Mouse (Mus musculus) stomach, embryonic 14.5 days (tissue): ENCODE data around the gene Gm20388. TPM values are rescaled to one million over a fixed set of nuclear protein-coding genes. Genes with fewer than 3 reads are reported as not detected.

Experiments
- ATAC-seq: fragments of 200-750 bp; cut with Nextera tagmentation; 2 replicates; pipeline ENCODE4 v1.8.0; 2017; ENCODE audit warnings: low read depth, moderate TSS enrichment; ENCODE audit not compliant: insufficient number of reproducible peaks, insufficient read depth, low FRiP score
- H3K27ac ChIP-seq: fragments of 300-500 bp; sonication (generic); 2 replicates; pipeline ENCODE4 v1.5.1; 2014; ENCODE audit warnings: mild to moderate bottlenecking, low read length, moderate library complexity, mixed read lengths
- H3K27me3 ChIP-seq: fragments of 300-500 bp; sonication (generic); 2 replicates; pipeline ENCODE4 v1.6.1; 2014; ENCODE audit warnings: low read length, control low read depth, mixed read lengths; ENCODE audit not compliant: control insufficient read depth, insufficient read depth
- H3K36me3 ChIP-seq: fragments of 300-500 bp; sonication (generic); 2 replicates; pipeline ENCODE4 v1.6.1; 2014; ENCODE audit warnings: mild to moderate bottlenecking, control low read depth, low read length, moderate library complexity, mixed read lengths; ENCODE audit not compliant: control insufficient read depth, insufficient read depth
- H3K4me1 ChIP-seq: fragments of 300-500 bp; sonication (generic); 2 replicates; pipeline ENCODE4 v1.6.1; 2014; ENCODE audit warnings: low read length, control low read depth, mixed read lengths; ENCODE audit not compliant: control insufficient read depth, insufficient read depth
- H3K4me2 ChIP-seq: fragments of 300-500 bp; sonication (generic); replicated peaks from 2 replicates; pipeline ENCODE4 v1.6.1; 2014; ENCODE audit warnings: low read depth, low read length, control low read depth
- H3K4me3 ChIP-seq: fragments of 300-500 bp; sonication (generic); 2 replicates; pipeline ENCODE4 v1.5.1; 2014; ENCODE audit warnings: low read depth, low read length, control low read depth
- H3K9ac ChIP-seq: fragments of 300-500 bp; sonication (generic); replicated peaks from 2 replicates; pipeline ENCODE4 v1.6.1; 2014; ENCODE audit warnings: low read depth, mild to moderate bottlenecking, control low read depth, low read length, moderate library complexity, mixed read lengths
- H3K9me3 ChIP-seq: fragments of 300-500 bp; sonication (generic); 2 replicates; pipeline ENCODE4 v1.6.1; 2016; ENCODE audit warnings: low read depth, low read length, control low read depth; ENCODE audit not compliant: control insufficient read depth
- WGBS: fragments of 180-500 bp; shearing (Covaris S2); extraction: QIAGEN DNeasy Blood & Tissue Kit; methylation state at CpG from one replicate; pipeline ENCODE4 v1.1.7; 2014; 5-methylcytosine and 5-hydroxymethylcytosine counted together
- polyA plus RNA-seq: library from polyadenylated mRNA; unstranded; fragments of >200 nt; fragmentation: Nextera tagmentation; extraction: Ambion mirVana; gene quantifications from 2 replicates; pipeline ENCODE4 v1.2.1, GENCODE M21; 2014

The Gm20388 gene
- polyA plus RNA-seq, 1 experiment from 2014 or later, result 11.4 TPM

DNA sequence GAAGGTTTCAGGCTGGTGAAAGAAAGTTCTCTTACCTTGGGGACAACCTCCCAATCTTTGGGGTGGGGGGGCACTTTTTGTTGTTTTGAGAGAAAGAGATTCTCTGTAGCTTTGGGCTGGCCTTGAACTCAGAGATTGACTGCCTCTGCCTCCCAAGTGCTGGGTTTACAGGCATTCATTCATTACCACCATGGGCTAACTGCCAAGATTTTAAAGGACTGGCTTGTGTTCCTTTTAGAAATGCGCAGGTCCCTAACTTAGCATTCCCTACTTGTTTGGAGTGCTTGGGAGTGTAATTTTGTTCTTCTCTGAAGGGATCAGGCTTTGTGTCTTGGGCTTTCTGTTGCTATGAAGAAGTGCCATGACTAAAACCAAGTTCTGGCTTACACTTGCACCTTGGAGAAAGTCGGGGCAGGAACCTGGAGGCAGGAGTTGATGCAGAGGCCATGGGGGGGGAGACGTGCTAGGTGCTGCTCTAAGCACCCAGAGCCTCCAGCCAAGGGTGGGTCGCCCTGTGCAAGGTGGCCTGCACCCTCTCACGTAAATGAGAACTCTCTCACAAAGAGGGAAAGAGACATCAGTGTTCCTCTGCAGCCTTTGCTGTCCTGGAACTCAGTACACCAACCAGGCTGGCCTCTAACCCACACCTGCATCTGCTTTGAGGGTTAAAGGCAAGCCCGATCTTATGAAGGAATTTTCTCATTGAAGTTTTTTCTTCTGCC is 3193.6 kb downstream of the Gm20388 start:
- peak overlapping the region; percentile 72 for H3K4me3 ChIP-seq
- no peak for ATAC-seq

DNA sequence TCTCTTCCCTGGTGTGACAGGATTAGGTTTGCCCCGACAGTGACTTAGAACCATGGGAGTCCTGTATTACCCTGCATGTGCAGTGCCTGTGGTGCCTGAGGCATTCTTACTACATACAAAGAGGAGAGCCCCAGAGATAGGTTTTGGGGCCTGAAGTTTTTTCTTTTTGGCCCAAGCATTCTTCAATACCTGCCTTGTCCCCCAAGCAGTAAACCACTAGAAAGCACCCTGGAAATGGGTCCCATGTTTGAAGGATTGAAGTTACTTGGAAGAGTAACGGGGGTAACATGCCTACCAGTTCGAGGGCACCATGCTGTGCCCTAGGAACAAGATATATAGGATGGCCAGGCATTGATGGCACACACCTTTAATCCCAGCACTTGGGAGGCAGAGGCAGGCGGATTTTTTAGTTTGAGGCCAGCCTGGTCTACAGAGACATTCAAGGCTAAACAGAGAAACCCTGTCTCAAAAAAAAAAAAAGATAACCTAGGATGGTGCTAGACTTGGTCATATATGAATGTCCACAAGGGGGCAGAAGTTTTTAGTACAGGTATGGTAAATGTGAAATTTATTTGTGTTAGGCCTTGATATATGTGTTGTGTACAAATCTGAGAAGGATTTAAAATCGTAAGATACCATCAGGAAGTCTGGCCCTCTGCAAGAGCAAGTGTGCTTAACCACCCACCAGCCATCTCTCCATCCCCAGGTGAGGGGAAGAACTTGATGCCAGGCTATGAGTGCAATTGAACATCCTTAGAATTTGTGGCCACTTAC is 3195.1 kb downstream of the Gm20388 start:
- no peak for ATAC-seq
- 71% methylated on average over 5 of the region's 5 CpGs for WGBS

More for the DNA sequence above, 3193.6 kb downstream of the Gm20388 start:
- Histone ChIP-seq H3K4me2 (peak overlapping the region; percentile 96; the same call in 1 of the 2 replicates), H3K27me3 (no peaks in the 10 kb centered on the region), H3K4me1 (peaks cover 9% of the 10 kb centered on the region; the same call in 1 of the 2 replicates), H3K36me3 (peaks cover 23% of the 10 kb centered on the region), H3K9ac (no peak overlapping the region), H3K27ac (no peak overlapping the region), H3K9me3 (no peaks in the 10 kb centered on the region)
- 79% methylated on average over 6 of the region's 6 CpGs for WGBS

DNA sequence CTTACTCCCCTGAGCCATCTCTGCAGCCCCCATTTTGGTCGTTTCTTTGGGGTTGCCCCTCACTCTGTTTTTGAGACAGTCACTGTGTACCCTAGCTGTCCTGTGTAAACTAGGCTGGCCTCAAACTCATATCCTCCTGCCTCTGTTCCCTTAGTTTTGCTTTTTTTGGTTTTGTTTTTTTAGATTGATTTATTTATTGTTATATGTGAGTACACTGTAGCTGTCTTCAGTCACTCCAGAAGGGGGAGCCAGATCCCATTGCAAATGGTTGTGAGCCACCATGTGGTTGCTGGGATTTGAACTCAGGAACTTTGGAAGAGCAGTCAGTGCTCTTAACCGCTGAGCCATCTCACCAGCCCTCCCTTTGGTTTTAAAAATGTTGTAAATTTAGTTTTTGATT is 3195.9 kb downstream of the Gm20388 start:
- 61% methylated on average over 2 of the region's 2 CpGs for WGBS
- ATAC-seq, result no peak
- no peaks in the 10 kb centered on the region for H3K27me3 ChIP-seq
- H3K9ac ChIP-seq, result no peak overlapping the region
- no peaks in the 10 kb centered on the region for H3K9me3 ChIP-seq
- H3K4me1 ChIP-seq, result peaks cover 9% of the 10 kb centered on the region; the same call in 1 of the 2 replicates
- no peak overlapping the region for H3K27ac ChIP-seq
- H3K36me3 ChIP-seq, result peaks cover 23% of the 10 kb centered on the region
- no peak overlapping the region for H3K4me2 ChIP-seq
- H3K4me3 ChIP-seq, result no peak overlapping the region

More for the DNA sequence above, 3195.1 kb downstream of the Gm20388 start:
- no peak overlapping the region for H3K4me2 ChIP-seq
- no peaks in the 10 kb centered on the region for H3K9me3 ChIP-seq
- H3K4me3 ChIP-seq, result no peak overlapping the region
- H3K4me1 ChIP-seq, result peaks cover 9% of the 10 kb centered on the region; the same call in 1 of the 2 replicates
- no peak overlapping the region for H3K27ac ChIP-seq
- no peak overlapping the region for H3K9ac ChIP-seq
- peaks cover 23% of the 10 kb centered on the region for H3K36me3 ChIP-seq
- no peaks in the 10 kb centered on the region for H3K27me3 ChIP-seq

DNA sequence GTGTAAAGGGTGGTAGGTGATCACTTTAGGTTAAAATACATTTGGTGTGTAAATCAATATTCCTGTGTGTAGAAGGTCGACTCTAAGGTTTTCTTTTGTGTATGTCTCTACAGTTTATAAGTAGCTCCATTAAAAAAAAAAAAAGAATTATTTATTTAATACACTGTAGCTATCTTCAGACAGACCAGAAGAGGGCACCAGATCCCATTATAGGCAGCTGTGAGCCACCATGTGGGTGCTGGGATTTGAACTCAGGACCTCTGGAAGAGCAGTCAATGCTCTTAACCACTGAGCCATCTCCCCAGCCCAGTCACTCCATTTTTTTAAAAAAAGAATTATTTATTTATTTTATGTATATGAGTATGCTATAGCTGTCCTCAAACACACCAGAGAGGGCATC is 3197.4 kb downstream of the Gm20388 start:
- ATAC-seq, result no peak
- H3K36me3 ChIP-seq, result peaks cover 23% of the 10 kb centered on the region
- no peaks in the 10 kb centered on the region for H3K27me3 ChIP-seq
- peaks cover 9% of the 10 kb centered on the region; the same call in 1 of the 2 replicates for H3K4me1 ChIP-seq
- 60% methylated on average over 1 of the region's 1 CpGs for WGBS
- H3K9me3 ChIP-seq, result no peaks in the 10 kb centered on the region
- no peak overlapping the region for H3K27ac ChIP-seq
- H3K4me2 ChIP-seq, result no peak overlapping the region
- H3K4me3 ChIP-seq, result no peak overlapping the region
- no peak overlapping the region for H3K9ac ChIP-seq

DNA sequence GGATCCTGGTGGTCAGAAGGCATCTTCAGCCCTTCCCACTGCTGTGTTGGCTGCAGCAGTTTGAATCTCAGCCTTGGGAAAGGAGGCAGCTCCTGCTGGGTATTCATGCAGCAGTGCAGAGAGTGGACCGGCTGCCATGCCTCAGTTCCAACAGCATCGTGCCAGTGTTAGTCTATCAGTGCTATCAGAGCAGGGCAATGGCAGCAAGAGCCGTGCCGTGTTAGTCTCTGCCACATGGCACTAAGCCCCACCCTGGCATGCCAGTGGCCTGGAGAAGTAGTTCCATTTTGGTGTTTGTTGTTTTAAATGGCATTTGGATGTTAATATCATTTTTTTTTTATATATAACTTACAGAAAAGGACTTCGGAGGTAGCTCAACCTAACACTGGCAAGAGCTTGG is 3198.3 kb downstream of the Gm20388 start:
- H3K27ac ChIP-seq, result no peak overlapping the region
- 88% methylated on average over 5 of the region's 5 CpGs for whole genome bisulfite sequencing

DNA sequence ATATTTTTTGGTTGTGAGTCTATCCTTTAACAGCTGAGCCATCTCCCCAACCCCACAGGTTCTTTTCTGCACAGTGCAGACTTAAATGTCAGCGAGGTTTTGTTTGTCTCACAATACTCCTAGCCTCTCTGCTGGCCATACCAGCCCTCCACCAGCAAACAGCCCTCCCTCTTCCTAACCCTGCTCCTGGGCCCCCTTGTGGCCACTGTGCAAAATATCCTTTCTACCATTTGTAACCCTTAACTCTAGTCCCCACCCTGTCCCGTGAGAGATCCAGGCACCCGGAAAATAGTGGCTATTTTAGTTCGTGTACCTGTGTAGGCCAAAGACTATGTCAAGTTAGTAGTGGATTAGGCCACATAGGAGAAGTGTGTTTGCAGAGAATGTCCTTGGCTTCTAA is 3200.0 kb downstream of the Gm20388 start:
- no peak overlapping the region for H3K27ac ChIP-seq
- H3K36me3 ChIP-seq, result peaks cover under 1% of the 10 kb centered on the region; the same call in 1 of the 2 replicates
- H3K4me2 ChIP-seq, result no peak overlapping the region
- 0 out of 2 replicates have a peak, but pooled peaks have one; percentile 57 for ATAC-seq
- no peaks in the 10 kb centered on the region for H3K9me3 ChIP-seq
- no peaks in the 10 kb centered on the region for H3K4me1 ChIP-seq
- no peak overlapping the region for H3K9ac ChIP-seq
- 0 out of 2 replicates have a peak, but pooled peaks cover 1% of the 10 kb centered on the region for H3K27me3 ChIP-seq
- WGBS, result 17% methylated on average over 4 of the region's 4 CpGs
- H3K4me3 ChIP-seq, result no peak overlapping the region

More for the DNA sequence above, 3198.3 kb downstream of the Gm20388 start:
- no peak overlapping the region for H3K4me2 ChIP-seq
- no peak overlapping the region for H3K4me3 ChIP-seq
- H3K27me3 ChIP-seq, result no peaks in the 10 kb centered on the region
- H3K4me1 ChIP-seq, result 0 out of 2 replicates have a peak, but pooled peaks cover under 1% of the 10 kb centered on the region
- ATAC-seq, result no peak
- H3K9ac ChIP-seq, result 0 out of 2 replicates have a peak overlapping the region, but pooled peaks have one; percentile 0
- no peaks in the 10 kb centered on the region for H3K9me3 ChIP-seq
- peaks cover 15% of the 10 kb centered on the region for H3K36me3 ChIP-seq

DNA sequence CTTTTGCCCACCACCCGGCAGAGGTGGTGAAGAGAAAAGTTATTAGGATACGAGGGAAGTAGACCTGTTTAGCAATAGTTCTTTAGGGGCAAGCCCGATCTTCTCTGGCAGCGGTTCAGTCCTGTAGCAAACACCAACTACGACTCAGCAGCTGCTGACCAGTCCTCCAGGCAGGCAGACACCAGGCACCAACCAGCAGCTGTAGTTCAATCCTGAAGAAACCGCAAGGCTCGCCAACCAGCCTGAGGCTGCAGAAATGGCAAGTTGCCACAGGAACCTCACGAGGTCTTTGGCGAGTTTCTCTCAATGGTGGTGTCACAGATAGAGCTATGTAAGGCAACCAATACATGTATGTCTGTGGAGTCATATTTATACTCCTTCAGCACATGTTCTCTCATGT is 3202.3 kb downstream of the Gm20388 start:
- H3K27me3 ChIP-seq, result peaks cover 18% of the 10 kb centered on the region
- no peak for ATAC-seq
- peaks cover 9% of the 10 kb centered on the region for H3K4me1 ChIP-seq
- H3K4me3 ChIP-seq, result no peak overlapping the region
- H3K9ac ChIP-seq, result no peak overlapping the region
- no peak overlapping the region for H3K27ac ChIP-seq
- H3K36me3 ChIP-seq, result no peaks in the 10 kb centered on the region
- H3K9me3 ChIP-seq, result no peaks in the 10 kb centered on the region
- WGBS, result 80% methylated on average over 9 of the region's 9 CpGs
- no peak overlapping the region for H3K4me2 ChIP-seq

DNA sequence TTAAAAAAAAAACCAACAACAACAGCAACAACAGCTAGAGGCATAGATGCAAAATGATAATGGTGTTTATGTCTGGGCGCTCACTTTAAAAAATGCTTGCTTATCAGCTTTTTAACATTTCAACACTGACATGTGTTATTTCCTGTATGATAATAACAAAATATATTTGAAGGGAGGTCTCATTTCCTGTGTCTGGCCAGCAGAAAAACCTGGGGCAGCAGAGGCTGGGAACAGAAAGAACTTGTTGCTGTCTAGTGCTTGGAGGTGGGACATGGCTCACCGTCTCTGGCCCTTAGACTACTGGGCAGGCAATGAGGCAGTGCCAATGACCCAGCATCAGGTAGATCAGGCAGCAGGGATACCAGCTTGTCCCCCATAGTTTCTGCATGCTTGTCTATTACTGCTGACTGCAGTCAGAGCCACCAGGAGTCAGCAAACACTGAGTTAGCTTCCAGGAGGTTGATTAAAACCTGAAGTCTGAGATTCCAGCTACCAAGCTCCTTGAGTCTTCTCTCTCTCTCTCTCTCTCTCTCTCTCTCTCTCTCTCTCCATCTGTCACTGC is 3203.3 kb downstream of the Gm20388 start:
- Histone ChIP-seq H3K36me3 (no peaks in the 10 kb centered on the region), H3K4me3 (no peak overlapping the region), H3K9ac (no peak overlapping the region), H3K9me3 (no peaks in the 10 kb centered on the region), H3K27me3 (peaks cover 28% of the 10 kb centered on the region), H3K4me2 (no peak overlapping the region), H3K27ac (no peak overlapping the region), H3K4me1 (peaks cover 10% of the 10 kb centered on the region)
- WGBS, result 49% methylated on average over 2 of the region's 2 CpGs
- no peak for ATAC-seq
